Mouse (Mus musculus) midbrain, embryonic 13.5 days (tissue): Measurements from ENCODE around the gene Veph1. TPM values are rescaled to one million over a fixed set of nuclear protein-coding genes. Genes with fewer than 3 reads are reported as not detected.

Experiments
- ATAC-seq: fragments of 200-750 bp; cut with Nextera tagmentation; 2 replicates; pipeline ENCODE4 v1.8.0; 2017; ENCODE audit warnings: mild to moderate bottlenecking, moderate TSS enrichment, moderate library complexity
- H3K27ac ChIP-seq: fragments of 300-500 bp; sonication (generic); 2 replicates; pipeline ENCODE4 v1.5.1; 2015; ENCODE audit warnings: inconsistent platforms, mild to moderate bottlenecking, moderate library complexity
- H3K27me3 ChIP-seq: fragments of 300-500 bp; sonication (generic); 2 replicates; pipeline ENCODE4 v1.6.1; 2015; ENCODE audit warnings: mild to moderate bottlenecking, inconsistent platforms
- H3K36me3 ChIP-seq: fragments of 300-500 bp; sonication (generic); 2 replicates; pipeline ENCODE4 v1.6.1; 2015; ENCODE audit warnings: mild to moderate bottlenecking, inconsistent platforms
- H3K4me1 ChIP-seq: fragments of 300-500 bp; sonication (generic); replicated peaks from 2 replicates; pipeline ENCODE4 v1.6.1; 2015; ENCODE audit warnings: inconsistent platforms
- H3K4me2 ChIP-seq: fragments of 300-500 bp; sonication (generic); replicated peaks from 2 replicates; pipeline ENCODE4 v1.6.1; 2015; ENCODE audit warnings: moderate library complexity, mild to moderate bottlenecking, inconsistent platforms
- H3K4me3 ChIP-seq: fragments of 300-500 bp; sonication (generic); replicated peaks from 2 replicates; pipeline ENCODE4 v1.5.1; 2015; ENCODE audit warnings: mild to moderate bottlenecking, inconsistent platforms
- H3K9ac ChIP-seq: fragments of 300-500 bp; sonication (generic); replicated peaks from 2 replicates; pipeline ENCODE4 v1.6.1; 2015; ENCODE audit warnings: mild to moderate bottlenecking, inconsistent platforms
- H3K9me3 ChIP-seq: fragments of 300-500 bp; sonication (generic); 2 replicates; pipeline ENCODE4 v1.6.1; 2016; ENCODE audit warnings: mild to moderate bottlenecking, inconsistent platforms
- WGBS: fragments of 180-500 bp; shearing (Covaris S2); methylation state at CpG from one replicate; pipeline ENCODE4 v1.1.7; 2015; 5-methylcytosine and 5-hydroxymethylcytosine counted together
- polyA plus RNA-seq: library from polyadenylated mRNA; unstranded; fragments of >200 nt; fragmentation: Nextera tagmentation; extraction: Ambion mirVana; gene quantifications from 2 replicates; pipeline ENCODE4 v1.2.1, GENCODE M21; 2015

The Veph1 gene
- polyA plus RNA-seq, 1 experiment from 2014 or later = 8.3 TPM

- Histone ChIP-seq H3K9ac (no peak overlapping the region), H3K4me1 (peaks cover 3% of the 10 kb centered on the region; the same call in 1 of the 2 replicates), H3K27ac (no peak overlapping the region), H3K4me3 (no peak overlapping the region), H3K27me3 (no peaks in the 10 kb centered on the region), H3K36me3 (peaks cover 5% of the 10 kb centered on the region; the same call in 1 of the 2 replicates), H3K9me3 (peaks cover 4% of the 10 kb centered on the region; the same call in 1 of the 2 replicates), H3K4me2 (no peak overlapping the region)
- no peak for ATAC-seq
- WGBS = 72% methylated on average over 5 of the region's 5 CpGs
Measured at GRCm38 (mm10) chr3:66083407-66083806, 213.2 kb downstream of the Veph1 start.

- no peak overlapping the region for H3K9ac ChIP-seq
- no peaks in the 10 kb centered on the region for H3K27me3 ChIP-seq
- H3K36me3 ChIP-seq = peaks cover 5% of the 10 kb centered on the region; the same call in 1 of the 2 replicates
- H3K4me1 ChIP-seq = peaks cover 3% of the 10 kb centered on the region; the same call in 1 of the 2 replicates
- no peak overlapping the region for H3K4me2 ChIP-seq
- H3K9me3 ChIP-seq = peaks cover 4% of the 10 kb centered on the region; the same call in 1 of the 2 replicates
- WGBS = 91% methylated on average over 4 of the region's 4 CpGs
- ATAC-seq = no peak
- no peak overlapping the region for H3K27ac ChIP-seq
- no peak overlapping the region for H3K4me3 ChIP-seq
Measured at GRCm38 (mm10) chr3:66082975-66083374, 213.7 kb downstream of the Veph1 start.

DNA sequence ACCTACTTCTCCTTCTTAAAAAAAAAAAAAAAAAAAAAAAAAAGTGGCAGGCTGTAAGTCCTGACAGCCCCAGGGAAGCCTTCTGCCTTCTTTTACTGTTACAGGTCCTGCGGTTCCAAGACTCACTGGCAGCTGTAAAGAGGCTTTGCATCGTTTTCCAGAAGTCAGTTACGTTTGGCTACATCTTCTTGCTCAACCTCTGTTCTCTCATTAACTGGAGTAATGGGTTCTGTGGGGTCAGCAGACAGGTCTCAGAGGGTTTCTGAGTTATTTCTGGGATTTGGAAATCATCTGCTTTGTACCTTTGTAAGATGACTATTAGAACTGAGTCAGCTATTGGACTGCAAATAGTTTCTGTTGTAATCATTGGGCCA lies 215.3 kb downstream of the Veph1 start:
- H3K27ac ChIP-seq = no peak overlapping the region
- no peak overlapping the region for H3K4me2 ChIP-seq
- H3K36me3 ChIP-seq = no peaks in the 10 kb centered on the region
- 56% methylated on average over 3 of the region's 3 CpGs for WGBS
- H3K4me1 ChIP-seq = peaks cover 3% of the 10 kb centered on the region; the same call in 1 of the 2 replicates
- ATAC-seq = no peak
- H3K4me3 ChIP-seq = no peak overlapping the region
- H3K9ac ChIP-seq = no peak overlapping the region
- no peaks in the 10 kb centered on the region; the same call in 1 of the 2 replicates for H3K9me3 ChIP-seq
- H3K27me3 ChIP-seq = no peaks in the 10 kb centered on the region

DNA sequence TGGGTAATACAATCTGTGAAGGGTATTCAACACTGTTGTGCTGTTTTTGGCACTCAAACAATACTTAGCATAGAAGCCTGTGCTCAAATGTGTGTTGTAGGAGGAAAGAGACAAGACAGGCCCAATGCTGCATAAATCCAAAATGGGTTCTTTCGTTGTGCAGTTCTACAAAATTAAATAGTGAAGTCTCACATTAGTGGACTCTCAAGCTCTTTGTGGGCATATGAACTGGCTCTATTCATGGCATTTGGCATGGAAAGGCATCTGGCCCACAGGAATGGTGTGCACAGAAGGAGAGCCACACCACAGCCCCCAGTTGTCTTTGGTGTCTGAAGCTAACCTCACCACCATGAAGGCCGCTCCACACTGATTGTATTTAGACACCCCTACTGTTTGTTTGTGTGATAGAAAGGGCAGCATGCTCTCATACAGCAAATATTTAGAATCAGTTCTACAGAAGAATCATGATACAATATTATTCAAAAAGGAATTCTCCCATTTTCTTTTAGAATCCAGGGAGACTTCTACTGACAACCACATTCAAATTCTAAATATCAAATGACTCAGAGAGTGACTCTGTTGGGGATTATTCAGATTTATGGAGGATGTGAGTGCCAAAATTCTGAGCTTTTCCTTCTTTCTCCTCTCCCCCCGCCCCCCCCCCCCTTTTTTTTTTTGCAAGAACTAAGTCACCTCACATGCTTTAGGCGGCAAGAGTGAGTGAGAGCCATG lies 215.8 kb downstream of the Veph1 start:
- H3K27ac ChIP-seq = no peak overlapping the region
- ATAC-seq = no peak
- H3K9ac ChIP-seq = no peak overlapping the region
- H3K4me3 ChIP-seq = no peak overlapping the region
- no peaks in the 10 kb centered on the region for H3K36me3 ChIP-seq
- no peaks in the 10 kb centered on the region for H3K9me3 ChIP-seq
- H3K4me2 ChIP-seq = no peak overlapping the region
- 88% methylated on average over 3 of the region's 4 CpGs for WGBS
- peaks cover 3% of the 10 kb centered on the region; the same call in 1 of the 2 replicates for H3K4me1 ChIP-seq
- H3K27me3 ChIP-seq = no peaks in the 10 kb centered on the region

GRCm38 (mm10) chr3:66079886-66080285 lies 216.8 kb downstream of the Veph1 start:
- Histone ChIP-seq H3K4me3 (no peak overlapping the region), H3K4me2 (no peak overlapping the region), H3K9me3 (no peaks in the 10 kb centered on the region), H3K9ac (no peak overlapping the region), H3K4me1 (peaks cover 3% of the 10 kb centered on the region; the same call in 1 of the 2 replicates), H3K36me3 (no peaks in the 10 kb centered on the region), H3K27ac (no peak overlapping the region), H3K27me3 (no peaks in the 10 kb centered on the region)
- 93% methylated on average over 4 of the region's 4 CpGs for WGBS
- ATAC-seq = no peak

- Histone ChIP-seq H3K9me3 (no peaks in the 10 kb centered on the region), H3K27me3 (no peaks in the 10 kb centered on the region), H3K4me2 (no peak overlapping the region), H3K4me3 (no peak overlapping the region), H3K9ac (no peak overlapping the region), H3K36me3 (no peaks in the 10 kb centered on the region), H3K27ac (no peak overlapping the region), H3K4me1 (peaks cover 3% of the 10 kb centered on the region; the same call in 1 of the 2 replicates)
- 77% methylated on average over 6 of the region's 6 CpGs for WGBS
- ATAC-seq = no peak
Measured at GRCm38 (mm10) chr3:66078898-66079537, 217.6 kb downstream of the Veph1 start.

DNA sequence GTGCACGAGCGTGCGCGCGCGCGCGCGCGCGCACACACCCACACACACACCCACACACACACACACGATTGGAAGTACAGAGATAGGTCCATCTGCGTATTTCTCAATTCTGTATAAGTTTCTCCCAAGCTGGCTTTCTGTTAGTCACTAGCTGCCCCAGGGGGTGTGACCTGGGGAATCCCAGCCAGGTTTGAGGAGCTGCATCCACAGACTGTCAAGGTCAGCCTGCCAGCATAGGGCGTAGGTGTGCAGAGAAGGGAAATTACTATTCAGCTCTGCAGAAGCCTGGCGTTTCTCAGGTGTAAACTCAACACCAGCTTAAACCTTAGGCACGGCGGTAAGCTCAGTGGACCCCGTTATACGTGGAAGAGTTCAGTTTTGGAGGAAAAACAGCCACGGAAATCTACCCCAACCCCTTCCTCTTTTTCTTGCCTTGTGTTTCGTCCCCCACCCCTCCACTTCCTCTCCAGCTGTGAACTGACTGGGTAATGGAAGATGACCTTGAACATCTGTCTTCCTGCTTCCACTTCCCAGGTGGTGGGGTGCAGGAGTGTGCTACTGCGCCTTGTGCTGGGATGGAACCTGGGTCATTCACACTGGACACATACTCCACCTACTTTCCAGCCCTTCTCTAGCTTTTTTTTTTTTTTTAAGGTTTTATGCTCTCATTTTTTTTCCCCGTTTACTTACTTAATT lies 218.5 kb downstream of the Veph1 start:
- Histone ChIP-seq H3K36me3 (no peaks in the 10 kb centered on the region), H3K9me3 (no peaks in the 10 kb centered on the region), H3K4me2 (no peak overlapping the region), H3K9ac (no peak overlapping the region), H3K27me3 (no peaks in the 10 kb centered on the region), H3K4me3 (no peak overlapping the region), H3K4me1 (no peaks in the 10 kb centered on the region), H3K27ac (no peak overlapping the region)
- WGBS = 89% methylated on average over 22 of the region's 23 CpGs
- no peak for ATAC-seq

GRCm38 (mm10) chr3:66070274-66070673 lies 226.4 kb downstream of the Veph1 start:
- H3K9me3 ChIP-seq = no peaks in the 10 kb centered on the region
- 98% methylated on average over 1 of the region's 1 CpGs for WGBS
- no peaks in the 10 kb centered on the region for H3K27me3 ChIP-seq
- no peaks in the 10 kb centered on the region for H3K36me3 ChIP-seq
- H3K4me2 ChIP-seq = no peak overlapping the region
- no peak overlapping the region for H3K9ac ChIP-seq
- no peak for ATAC-seq
- no peak overlapping the region for H3K27ac ChIP-seq
- H3K4me3 ChIP-seq = no peak overlapping the region
- no peaks in the 10 kb centered on the region for H3K4me1 ChIP-seq

GRCm38 (mm10) chr3:66063881-66064280 lies 232.8 kb downstream of the Veph1 start:
- no peak for ATAC-seq
- Histone ChIP-seq H3K36me3 (no peaks in the 10 kb centered on the region), H3K4me3 (no peak overlapping the region), H3K9ac (no peak overlapping the region), H3K4me1 (no peaks in the 10 kb centered on the region), H3K27me3 (no peaks in the 10 kb centered on the region), H3K27ac (no peak overlapping the region), H3K9me3 (no peaks in the 10 kb centered on the region), H3K4me2 (no peak overlapping the region)
- WGBS = 52% methylated on average over 6 of the region's 6 CpGs

DNA sequence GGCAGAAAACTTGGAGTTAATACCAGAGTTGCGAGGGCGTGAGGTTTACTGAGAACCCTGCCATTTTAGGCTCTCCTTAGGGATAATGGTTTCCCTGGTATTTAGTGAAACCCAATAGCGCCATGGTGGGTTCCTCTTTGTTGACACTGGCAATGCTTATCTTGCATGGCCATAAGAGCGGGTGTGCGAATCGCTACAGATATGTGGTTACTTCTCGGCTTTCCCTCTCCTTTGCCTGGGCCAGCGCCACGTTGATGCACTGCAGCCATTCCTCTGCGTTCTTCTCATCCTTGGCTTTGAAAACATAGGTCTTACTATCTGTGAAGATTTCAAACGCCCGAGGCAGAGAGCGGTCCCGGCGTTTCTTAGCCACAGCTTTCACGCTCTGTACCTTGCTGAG lies 239.7 kb downstream of the Veph1 start:
- H3K4me3 ChIP-seq = no peak overlapping the region
- 95% methylated on average over 16 of the region's 16 CpGs for WGBS
- no peak overlapping the region for H3K9ac ChIP-seq
- H3K36me3 ChIP-seq = no peaks in the 10 kb centered on the region
- no peak overlapping the region for H3K27ac ChIP-seq
- H3K27me3 ChIP-seq = no peaks in the 10 kb centered on the region
- ATAC-seq = no peak
- no peak overlapping the region for H3K4me2 ChIP-seq
- H3K9me3 ChIP-seq = no peaks in the 10 kb centered on the region
- H3K4me1 ChIP-seq = no peaks in the 10 kb centered on the region

- Histone ChIP-seq H3K27ac (no peak overlapping the region), H3K27me3 (no peaks in the 10 kb centered on the region), H3K4me2 (no peak overlapping the region), H3K9ac (no peak overlapping the region), H3K9me3 (no peaks in the 10 kb centered on the region), H3K36me3 (no peaks in the 10 kb centered on the region), H3K4me1 (no peaks in the 10 kb centered on the region), H3K4me3 (no peak overlapping the region)
- 97% methylated on average over 7 of the region's 7 CpGs for WGBS
- ATAC-seq = no peak
Measured at GRCm38 (mm10) chr3:66055652-66056051, 241.0 kb downstream of the Veph1 start.
